Mouse (Mus musculus): ENCODE measurements around the gene Ice1. TPM values are rescaled to one million over a fixed set of nuclear protein-coding genes. Genes with fewer than 3 reads are reported as not detected.

Ice1 gene
- polyA plus RNA-seq, 1 experiment, result 15.9 TPM

GRCm38 (mm10) chr13:70643408-70644082 is 6.1 kb upstream of the Ice1 start:
- no peaks in the 10 kb centered on the region for H3K79me2 ChIP-seq (ENCODE audit: control insufficient read depth, insufficient read depth)
- H3K27me3 ChIP-seq (ENCODE audit: control insufficient read depth, insufficient read depth, insufficient read length), result no peaks in the 10 kb centered on the region
- no peak overlapping the region for H3ac ChIP-seq (ENCODE audit: control insufficient read depth, insufficient read length)
- TF ChIP-seq MAX (IDR thresholded peaks at IDR 0.05; ENCODE audit: low read depth), result no peak
- no peak for TF ChIP-seq MYOD1 (IDR thresholded peaks at IDR 0.05; ENCODE audit: control insufficient read depth in 1 of 3, insufficient read length in 2 of 3, low read depth in 2 of 3)
- no peak for TF ChIP-seq REST (IDR thresholded peaks at IDR 0.05; ENCODE audit: insufficient read depth, insufficient read length)
- TF ChIP-seq TCF12 (IDR thresholded peaks at IDR 0.05; ENCODE audit: insufficient read depth, poor library complexity, severe bottlenecking), result no peak
- no peak for TF ChIP-seq TCF3 (IDR thresholded peaks at IDR 0.05; ENCODE audit: insufficient read length, low read depth)
- TF ChIP-seq POLR2A (IDR thresholded peaks at IDR 0.05; ENCODE audit: insufficient read length, low read depth), result no peak
- no peak for TF ChIP-seq POLR2AphosphoS2 (IDR thresholded peaks at IDR 0.05; ENCODE audit: insufficient read length, low read depth)
- no peak for TF ChIP-seq SRF (IDR thresholded peaks at IDR 0.05; ENCODE audit: control insufficient read depth, insufficient read length, low read depth)
- TF ChIP-seq E2F4 (IDR thresholded peaks at IDR 0.05; ENCODE audit: insufficient read depth), result no peak
- TF ChIP-seq USF1 (IDR thresholded peaks at IDR 0.05; ENCODE audit: low read depth), result no peak
- no peak for TF ChIP-seq CEBPB (IDR thresholded peaks at IDR 0.05; ENCODE audit: insufficient read depth, poor library complexity, severe bottlenecking)
- no peak for TF ChIP-seq MYOG (IDR thresholded peaks at IDR 0.05; ENCODE audit: control insufficient read depth in 1 of 3, insufficient read depth in 1 of 3, insufficient read length in 2 of 3, low read depth in 2 of 3)
- H3K36me3 ChIP-seq (ENCODE audit: control insufficient read depth, insufficient read depth), result no peaks in the 10 kb centered on the region
- H3K4me3 ChIP-seq, result no peak overlapping the region
- H3K4me2 ChIP-seq (ENCODE audit: low read depth), result no peak overlapping the region

GRCm38 (mm10) chr13:70641941-70642340 is 4.5 kb upstream of the Ice1 start:
- Histone ChIP-seq H3K4me2 (ENCODE audit: low read depth) (peak overlapping the region; percentile 2), H3K27me3 (ENCODE audit: control insufficient read depth, insufficient read depth, insufficient read length) (no peaks in the 10 kb centered on the region), H3K36me3 (ENCODE audit: control insufficient read depth, insufficient read depth) (no peaks in the 10 kb centered on the region), H3K4me3 (no peak overlapping the region), H3K79me2 (ENCODE audit: control insufficient read depth, insufficient read depth) (peaks cover 4% of the 10 kb centered on the region), H3ac (ENCODE audit: control insufficient read depth, insufficient read length) (no peak overlapping the region)
- no peak for TF ChIP-seq POLR2AphosphoS2 (IDR thresholded peaks at IDR 0.05; ENCODE audit: insufficient read length, low read depth)
- no peak for TF ChIP-seq TCF3 (IDR thresholded peaks at IDR 0.05; ENCODE audit: insufficient read length, low read depth)

GRCm38 (mm10) chr13:70641381-70641780 is 3.9 kb upstream of the Ice1 start:
- Histone ChIP-seq H3K4me3 (no peak overlapping the region), H3K27me3 (ENCODE audit: control insufficient read depth, insufficient read depth, insufficient read length) (no peaks in the 10 kb centered on the region), H3ac (ENCODE audit: control insufficient read depth, insufficient read length) (no peak overlapping the region), H3K79me2 (ENCODE audit: control insufficient read depth, insufficient read depth) (peaks cover 9% of the 10 kb centered on the region), H3K4me2 (ENCODE audit: low read depth) (peak overlapping the region; percentile 2), H3K36me3 (ENCODE audit: control insufficient read depth, insufficient read depth) (no peaks in the 10 kb centered on the region)
- TF ChIP-seq MYOG (IDR thresholded peaks at IDR 0.05; ENCODE audit: control insufficient read depth in 1 of 3, insufficient read depth in 1 of 3, insufficient read length in 2 of 3, low read depth in 2 of 3) (no peak), USF1 (IDR thresholded peaks at IDR 0.05; ENCODE audit: low read depth) (no peak), MYOD1 (IDR thresholded peaks at IDR 0.05; ENCODE audit: control insufficient read depth in 1 of 3, insufficient read length in 2 of 3, low read depth in 2 of 3) (no peak), TCF3 (IDR thresholded peaks at IDR 0.05; ENCODE audit: insufficient read length, low read depth) (no peak), POLR2AphosphoS2 (IDR thresholded peaks at IDR 0.05; ENCODE audit: insufficient read length, low read depth) (no peak), E2F4 (IDR thresholded peaks at IDR 0.05; ENCODE audit: insufficient read depth) (no peak), POLR2A (IDR thresholded peaks at IDR 0.05; ENCODE audit: insufficient read length, low read depth) (no peak), TCF12 (IDR thresholded peaks at IDR 0.05; ENCODE audit: insufficient read depth, poor library complexity, severe bottlenecking) (no peak)

GRCm38 (mm10) chr13:70639639-70640038 is 2.2 kb upstream of the Ice1 start:
- H3K36me3 ChIP-seq (ENCODE audit: control insufficient read depth, insufficient read depth), result no peaks in the 10 kb centered on the region
- TF ChIP-seq SRF (IDR thresholded peaks at IDR 0.05; ENCODE audit: control insufficient read depth, insufficient read length, low read depth) (no peak), TCF3 (IDR thresholded peaks at IDR 0.05; ENCODE audit: insufficient read length, low read depth) (no peak), POLR2AphosphoS2 (IDR thresholded peaks at IDR 0.05; ENCODE audit: insufficient read length, low read depth) (no peak), POLR2A (IDR thresholded peaks at IDR 0.05; ENCODE audit: insufficient read length, low read depth) (no peak), MAX (IDR thresholded peaks at IDR 0.05; ENCODE audit: low read depth) (no peak), MYOG (IDR thresholded peaks at IDR 0.05; ENCODE audit: control insufficient read depth in 1 of 3, insufficient read depth in 1 of 3, insufficient read length in 2 of 3, low read depth in 2 of 3) (no peak), MYOD1 (IDR thresholded peaks at IDR 0.05; ENCODE audit: control insufficient read depth in 1 of 3, insufficient read length in 2 of 3, low read depth in 2 of 3) (no peak), E2F4 (IDR thresholded peaks at IDR 0.05; ENCODE audit: insufficient read depth) (no peak), REST (IDR thresholded peaks at IDR 0.05; ENCODE audit: insufficient read depth, insufficient read length) (no peak), CEBPB (IDR thresholded peaks at IDR 0.05; ENCODE audit: insufficient read depth, poor library complexity, severe bottlenecking) (no peak), TCF12 (IDR thresholded peaks at IDR 0.05; ENCODE audit: insufficient read depth, poor library complexity, severe bottlenecking) (no peak), USF1 (IDR thresholded peaks at IDR 0.05; ENCODE audit: low read depth) (no peak)
- H3K27me3 ChIP-seq (ENCODE audit: control insufficient read depth, insufficient read depth, insufficient read length), result no peaks in the 10 kb centered on the region
- H3K79me2 ChIP-seq (ENCODE audit: control insufficient read depth, insufficient read depth), result peaks cover 27% of the 10 kb centered on the region
- no peak overlapping the region for H3K4me2 ChIP-seq (ENCODE audit: low read depth)
- H3K4me3 ChIP-seq, result no peak overlapping the region
- no peak overlapping the region for H3ac ChIP-seq (ENCODE audit: control insufficient read depth, insufficient read length)

Data from myocyte (in vitro differentiated cells).